8 mouse cellular contexts compared by ENCODE assay signal in genomic region chr4:53594204-53594603, GRCm38 (mm10). TPM values are rescaled to one million over a fixed set of nuclear protein-coding genes. Genes with fewer than 3 reads are reported as not detected.
DNase-seq lines count a peak whose midpoint lies in the region; ATAC-seq and TF ChIP-seq lines count a peak whose summit lies in the region.

No protein-coding gene starts in this region.

- TF ChIP-seq CTCF in G1E (IDR thresholded peaks at IDR 0.05; ENCODE audit: low read depth, low read length) = peak; percentile 20; the same call in 1 of the 2 replicates
- TF ChIP-seq CTCF in hindbrain, postnatal 0 days (IDR thresholded peaks at IDR 0.05; ENCODE audit: low read depth) = peak; percentile 88

- intact Hi-C loops in left cerebral cortex, postnatal 25 days (cut with DNase I) = loop anchor here (1.0 to 10.0 kb wide), 6 partner anchors 77 to 569 kb away; partner anchors contain the start of gene Slc44a1

- ATAC-seq in G1E (ENCODE audit: extremely low read depth, insufficient number of reproducible peaks, low FRiP score, poor library complexity, severe bottlenecking) = peak; percentile 15; the same call in 1 of the 2 replicates
- peak; percentile 69 for ATAC-seq in hindbrain, postnatal 0 days
- peak; percentile 65 for ATAC-seq in midbrain, embryonic 15.5 days (replicated peaks)

- 32% methylated on average over 4 of the region's 4 CpGs for WGBS in hindbrain, postnatal 0 days
- 26% methylated on average over 4 of the region's 4 CpGs for WGBS in midbrain, embryonic 15.5 days

- no peaks in the 10 kb centered on the region for H3K36me3 ChIP-seq in G1E (replicated peaks)
- no peaks in the 10 kb centered on the region for H3K36me3 ChIP-seq in hindbrain, postnatal 0 days (ENCODE audit: insufficient read depth, low read length)
- no peaks in the 10 kb centered on the region for H3K36me3 ChIP-seq in midbrain, embryonic 15.5 days (replicated peaks)

- H3K4me2 ChIP-seq in hindbrain, postnatal 0 days (ENCODE audit: low read depth, low read length) = no peak overlapping the region
- H3K4me2 ChIP-seq in midbrain, embryonic 15.5 days = no peak overlapping the region

- H3K9me3 ChIP-seq in G1E (replicated peaks) = no peaks in the 10 kb centered on the region
- H3K9me3 ChIP-seq in hindbrain, postnatal 0 days (ENCODE audit: low read length) = no peaks in the 10 kb centered on the region
- H3K9me3 ChIP-seq in midbrain, embryonic 15.5 days = no peaks in the 10 kb centered on the region

- no peak overlapping the region for H3K27ac ChIP-seq in hindbrain, postnatal 0 days
- no peak overlapping the region for H3K27ac ChIP-seq in midbrain, embryonic 15.5 days

- H3K4me3 ChIP-seq in G1E (ENCODE audit: low read depth, low read length) = no peak overlapping the region
- H3K4me3 ChIP-seq in hindbrain, postnatal 0 days (ENCODE audit: low read length) = no peak overlapping the region
- no peak overlapping the region for H3K4me3 ChIP-seq in midbrain, embryonic 15.5 days

- peaks cover 7% of the 10 kb centered on the region for H3K4me1 ChIP-seq in G1E (ENCODE audit: insufficient read depth, low read depth, low read length)
- H3K4me1 ChIP-seq in hindbrain, postnatal 0 days (ENCODE audit: insufficient read depth, low read length) = no peaks in the 10 kb centered on the region
- H3K4me1 ChIP-seq in midbrain, embryonic 15.5 days = 0 out of 2 replicates have a peak, but pooled peaks cover 6% of the 10 kb centered on the region

- H3K27me3 ChIP-seq in G1E (ENCODE audit: insufficient read depth, low read length) = peaks cover 8% of the 10 kb centered on the region; the same call in 1 of the 2 replicates
- H3K27me3 ChIP-seq in hindbrain, postnatal 0 days (ENCODE audit: insufficient read depth, low read length) = no peaks in the 10 kb centered on the region
- no peaks in the 10 kb centered on the region for H3K27me3 ChIP-seq in midbrain, embryonic 15.5 days (replicated peaks)

- H3K9ac ChIP-seq in hindbrain, postnatal 0 days (replicated peaks; ENCODE audit: low read length) = no peak overlapping the region
- no peak overlapping the region for H3K9ac ChIP-seq in midbrain, embryonic 15.5 days

- DNase-seq in 3134 (ENCODE audit: extremely low read depth, insufficient read length, low spot score) (peak; percentile 21), G1E (ENCODE audit: low spot score) (no peak)
- peak; percentile 69 to 74 for DNase-seq in cerebellum, adult 18-20 months
- DNase-seq in frontal cortex, postnatal 10 days (ENCODE audit: low spot score in 2 of 2) = peak; percentile 22 to 42
- DNase-seq in hindbrain, postnatal 0 days (ENCODE audit: low spot score) = peak; percentile 90
- DNase-seq in left cerebral cortex, postnatal 25 days (ENCODE audit: low spot score in 2 of 2) = peak; percentile 56 to 79
- DNase-seq in thymus, postnatal 14 days = peak; percentile 10

RNA-seq across cellular contexts. Expression of gene Fsd1l, which starts 37.1 kb away (rescaled TPM):
- total RNA-seq in G1E (2014; fragmentation: Nextera tagmentation) (1.7 TPM in 1 of 2 replicates, not detected in the other), G1E (2017) (0.06 and 0.11 TPM in 2 replicates)
- not detected in 2 replicates for polyA plus RNA-seq in G1E (2012)
- 21.4 and 23.0 TPM in 2 replicates for total RNA-seq in hindbrain, postnatal 0 days (2014; rRNA removed)
- polyA plus RNA-seq in hindbrain, postnatal 0 days (2015; fragmentation: Nextera tagmentation; extraction: Ambion mirVana) = 22.1 and 22.6 TPM in 2 replicates
- 10 to 100 TPM; 33.7 to 36.1 TPM for total RNA-seq in left cerebral cortex, postnatal 25 days (2021)
- polyA plus RNA-seq in midbrain, embryonic 15.5 days (2015; fragmentation: Nextera tagmentation; extraction: Ambion mirVana) = 35.4 and 42.7 TPM in 2 replicates

Comparison
In these comparisons a context has a peak if more than half of its experiments do, and no peak if none do; other contexts are left out.
1. ATAC-seq: peak in every context shown above with its lines; median percentile 69 in hindbrain, postnatal 0 days; 65 in midbrain, embryonic 15.5 days; 15 in G1E.